Mouse (Mus musculus): ENCODE results near the gene Zfc3h1.

DNA sequence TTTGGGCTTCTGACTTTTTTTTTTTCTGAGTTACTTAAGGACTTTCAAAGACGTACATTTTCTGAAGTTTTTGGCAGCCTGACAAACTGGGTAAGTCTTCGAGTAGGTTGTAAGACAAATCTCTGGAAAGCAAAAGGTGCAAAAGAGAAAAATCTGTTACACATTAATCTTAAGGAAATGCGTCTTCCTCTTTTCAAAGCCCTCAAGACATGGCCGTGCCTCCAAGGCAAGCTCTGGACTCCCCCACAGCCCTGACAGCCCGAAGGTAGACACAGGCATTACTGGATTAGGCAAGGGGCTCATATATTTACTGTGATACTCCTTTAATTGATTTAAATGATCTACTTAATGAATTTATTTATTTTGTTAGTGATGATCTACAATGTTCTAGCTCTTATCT is 77.9 kb downstream of the Zfc3h1 start:
- TF ChIP-seq POLR2A (IDR thresholded peaks at IDR 0.05; ENCODE audit: insufficient read depth, low read depth, low read length) (no peak), CTCF (IDR thresholded peaks at IDR 0.05) (no peak), EP300 (IDR thresholded peaks at IDR 0.05; ENCODE audit: insufficient read depth, low read depth, low read length) (no peak)
